Mouse (Mus musculus) forebrain, postnatal 0 days (tissue): ENCODE results near the gene Rspry1. TPM values are rescaled to one million over a fixed set of nuclear protein-coding genes. Genes with fewer than 3 reads are reported as not detected.

ENCODE experiments used
- ATAC-seq: fragments of 200-750 bp; cut with Nextera tagmentation; 2 replicates; pipeline ENCODE4 v1.8.0; 2017; ENCODE audit warnings: mild to moderate bottlenecking, moderate library complexity
- DNase-seq: peaks from one replicate; pipeline ENCODE4 v3.0.0-alpha.2; 2015
- H3K27ac ChIP-seq: fragments of 300-500 bp; sonication (generic); 2 replicates; pipeline ENCODE4 v1.5.1; 2014; ENCODE audit warnings: low read depth, mild to moderate bottlenecking, antibody characterized with exemption, low read length, moderate library complexity, mixed read lengths
- H3K27me3 ChIP-seq: fragments of 300-500 bp; sonication (generic); 2 replicates; pipeline ENCODE4 v1.6.1; 2014; ENCODE audit warnings: mild to moderate bottlenecking, low read length, mixed read lengths; ENCODE audit not compliant: insufficient read depth
- H3K36me3 ChIP-seq: fragments of 300-500 bp; sonication (generic); 2 replicates; pipeline ENCODE4 v1.6.1; 2014; ENCODE audit warnings: mild to moderate bottlenecking, moderate library complexity; ENCODE audit not compliant: insufficient read depth
- H3K4me1 ChIP-seq: fragments of 300-500 bp; sonication (generic); 2 replicates; pipeline ENCODE4 v1.6.1; 2014; ENCODE audit warnings: antibody characterized with exemption; ENCODE audit not compliant: insufficient read depth
- H3K4me2 ChIP-seq: fragments of 300-500 bp; sonication (generic); 2 replicates; pipeline ENCODE4 v1.6.1; 2014; ENCODE audit warnings: low read depth, mild to moderate bottlenecking, moderate library complexity
- H3K4me3 ChIP-seq: fragments of 300-500 bp; sonication (generic); 2 replicates; pipeline ENCODE4 v1.5.1; 2014; ENCODE audit warnings: low read depth, low read length, mixed read lengths
- H3K9ac ChIP-seq: fragments of 300-500 bp; sonication (generic); 2 replicates; pipeline ENCODE4 v1.6.1; 2014; ENCODE audit warnings: mild to moderate bottlenecking
- H3K9me3 ChIP-seq: fragments of 300-500 bp; sonication (generic); 2 replicates; pipeline ENCODE4 v1.6.1; 2016; ENCODE audit warnings: low read length
- CTCF ChIP-seq: sonication (generic); IDR thresholded peaks from 2 replicates; pipeline ENCODE4 v1.5.1; 2016; ENCODE audit warnings: antibody characterized with exemption, control low read depth, low read depth
- WGBS: fragments of 180-500 bp; shearing (Covaris S2); extraction: QIAGEN DNeasy Blood & Tissue Kit; methylation state at CpG from one replicate; pipeline ENCODE4 v1.1.7; 2014; 5-methylcytosine and 5-hydroxymethylcytosine counted together
- polyA plus RNA-seq: library from polyadenylated mRNA; unstranded; fragments of >200 nt; fragmentation: Nextera tagmentation; extraction: Ambion mirVana; gene quantifications from 2 replicates; pipeline ENCODE4 v1.2.1, GENCODE M21; 2015
- total RNA-seq: library from RNA; depleted of rRNA; stranded (reverse); fragments of >200 nt; gene quantifications from 2 replicates; pipeline ENCODE4 v1.2.3, GENCODE M21; 2014

Rspry1 gene
- total and polyA plus RNA-seq, 2 experiments from 2014 or later, result 32.0 to 55.8 TPM

GRCm38 (mm10) chr8:94601034-94601606 is 617 bp upstream of the Rspry1 start:
- Histone ChIP-seq H3K27me3 (no peaks in the 10 kb centered on the region), H3K4me3 (peak overlapping the region; percentile 72), H3K4me1 (peaks cover 11% of the 10 kb centered on the region), H3K27ac (peak overlapping the region; percentile 95), H3K4me2 (peak overlapping the region; percentile 61), H3K9me3 (no peaks in the 10 kb centered on the region), H3K9ac (peak overlapping the region; percentile 87), H3K36me3 (no peaks in the 10 kb centered on the region)
- peak; percentile 33 for DNase-seq
- no peak for TF ChIP-seq CTCF
- under 1% methylated on average over 51 of the region's 51 CpGs for WGBS
- peak; percentile 22 for ATAC-seq

GRCm38 (mm10) chr8:94602471-94603131 is 864 bp downstream of the Rspry1 start:
- TF ChIP-seq CTCF, result no peak
- DNase-seq (peak; percentile 18), ATAC-seq (no peak)
- Histone ChIP-seq H3K36me3 (no peaks in the 10 kb centered on the region), H3K4me1 (peaks cover 11% of the 10 kb centered on the region), H3K27me3 (no peaks in the 10 kb centered on the region), H3K4me3 (peak overlapping the region; percentile 72), H3K4me2 (peak overlapping the region; percentile 80), H3K27ac (peak overlapping the region; percentile 89), H3K9ac (peak overlapping the region; percentile 91), H3K9me3 (no peaks in the 10 kb centered on the region)
- WGBS, result 2% methylated on average over 31 of the region's 31 CpGs

GRCm38 (mm10) chr8:94604030-94604429 is 2.3 kb downstream of the Rspry1 start:
- Histone ChIP-seq H3K4me1 (peaks cover 11% of the 10 kb centered on the region), H3K36me3 (no peaks in the 10 kb centered on the region), H3K9me3 (no peaks in the 10 kb centered on the region), H3K4me2 (no peak overlapping the region), H3K4me3 (no peak overlapping the region), H3K27me3 (no peaks in the 10 kb centered on the region), H3K9ac (no peak overlapping the region), H3K27ac (no peak overlapping the region)
- ATAC-seq, result no peak
- 83% methylated on average over 2 of the region's 2 CpGs for WGBS
- no peak for TF ChIP-seq CTCF
- DNase-seq, result no peak

DNA sequence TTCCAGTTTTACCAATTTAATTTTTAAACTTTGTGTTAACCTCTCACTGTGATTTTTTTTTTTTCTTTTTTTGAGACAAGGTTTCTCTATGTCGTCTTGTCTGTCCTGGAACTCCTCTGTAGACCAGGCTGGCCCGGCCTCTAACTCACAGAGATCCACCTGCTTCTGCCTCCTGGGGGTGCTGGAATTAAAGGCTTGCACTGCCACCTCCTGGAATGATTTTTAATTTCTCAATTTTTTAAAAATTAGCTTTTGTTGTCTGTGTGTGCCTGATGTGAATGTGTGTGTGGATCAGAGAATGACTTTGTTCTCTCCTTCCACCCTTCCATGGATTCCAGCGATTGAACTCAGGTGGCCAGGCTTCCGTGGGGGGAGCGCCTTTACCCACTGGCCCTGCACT is 5.3 kb downstream of the Rspry1 start:
- no peaks in the 10 kb centered on the region for H3K9me3 ChIP-seq
- H3K9ac ChIP-seq, result no peak overlapping the region
- H3K4me2 ChIP-seq, result no peak overlapping the region
- H3K4me1 ChIP-seq, result no peaks in the 10 kb centered on the region; the same call in none of the 2 replicates
- DNase-seq, result no peak
- ATAC-seq, result no peak
- no peaks in the 10 kb centered on the region for H3K36me3 ChIP-seq
- H3K4me3 ChIP-seq, result no peak overlapping the region
- H3K27me3 ChIP-seq, result no peaks in the 10 kb centered on the region
- 0 out of 2 replicates have a peak, but pooled peaks have one; percentile 19 for TF ChIP-seq CTCF
- H3K27ac ChIP-seq, result no peak overlapping the region
- 96% methylated on average over 5 of the region's 5 CpGs for WGBS

- H3K4me2 ChIP-seq, result no peak overlapping the region
- ATAC-seq (no peak), DNase-seq (no peak)
- TF ChIP-seq CTCF, result no peak
- no peaks in the 10 kb centered on the region for H3K4me1 ChIP-seq
- H3K36me3 ChIP-seq, result peaks cover 6% of the 10 kb centered on the region
- no peak overlapping the region for H3K9ac ChIP-seq
- no peak overlapping the region for H3K4me3 ChIP-seq
- 91% methylated on average over 1 of the region's 1 CpGs for WGBS
- no peaks in the 10 kb centered on the region for H3K9me3 ChIP-seq
- no peak overlapping the region for H3K27ac ChIP-seq
- H3K27me3 ChIP-seq, result no peaks in the 10 kb centered on the region
These were observed 23.1 kb downstream of the Rspry1 start for GRCm38 (mm10) chr8:94624885-94625284.

- Histone ChIP-seq H3K27me3 (no peaks in the 10 kb centered on the region), H3K9me3 (no peaks in the 10 kb centered on the region), H3K27ac (no peak overlapping the region), H3K4me3 (no peak overlapping the region), H3K4me2 (no peak overlapping the region), H3K36me3 (peaks cover 63% of the 10 kb centered on the region), H3K9ac (no peak overlapping the region), H3K4me1 (no peaks in the 10 kb centered on the region)
- TF ChIP-seq CTCF, result no peak
- no peak for DNase-seq
- WGBS, result 88% methylated on average over 2 of the region's 2 CpGs
- no peak for ATAC-seq
These were observed 31.9 kb downstream of the Rspry1 start for GRCm38 (mm10) chr8:94633564-94634194.

DNA sequence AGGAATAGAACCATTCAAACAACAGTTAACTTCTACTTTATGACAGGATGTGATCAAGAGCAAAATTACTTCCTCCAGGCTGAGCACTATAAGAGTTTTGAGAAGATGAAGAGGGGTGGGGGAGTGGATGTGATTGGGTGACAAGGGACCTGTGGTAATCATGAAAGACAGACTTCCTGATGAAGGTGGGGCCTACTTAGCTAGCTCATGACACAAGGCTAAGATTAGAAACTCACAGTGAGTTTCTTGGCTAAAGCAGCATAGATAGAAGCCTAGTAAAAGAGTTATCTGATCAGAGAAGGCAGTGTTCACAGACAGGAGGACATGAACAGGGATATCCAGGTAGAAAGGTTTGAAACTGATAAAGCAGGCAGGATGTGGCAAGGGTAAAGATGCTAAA is 32.5 kb downstream of the Rspry1 start:
- H3K4me3 ChIP-seq, result no peak overlapping the region
- H3K9ac ChIP-seq, result no peak overlapping the region
- ATAC-seq, result no peak
- no peaks in the 10 kb centered on the region for H3K27me3 ChIP-seq
- no peak for DNase-seq
- H3K27ac ChIP-seq, result no peak overlapping the region
- H3K4me2 ChIP-seq, result no peak overlapping the region
- TF ChIP-seq CTCF, result no peak
- H3K4me1 ChIP-seq, result no peaks in the 10 kb centered on the region
- peaks cover 66% of the 10 kb centered on the region for H3K36me3 ChIP-seq
- no peaks in the 10 kb centered on the region for H3K9me3 ChIP-seq
